Mouse (Mus musculus): ENCODE data around the gene Wdr95. TPM values are rescaled to one million over a fixed set of nuclear protein-coding genes. Genes with fewer than 3 reads are reported as not detected.

The Wdr95 gene
- polyA plus RNA-seq (2012; rRNA removed) = 0.68 and 1.5 TPM in 2 replicates

DNA sequence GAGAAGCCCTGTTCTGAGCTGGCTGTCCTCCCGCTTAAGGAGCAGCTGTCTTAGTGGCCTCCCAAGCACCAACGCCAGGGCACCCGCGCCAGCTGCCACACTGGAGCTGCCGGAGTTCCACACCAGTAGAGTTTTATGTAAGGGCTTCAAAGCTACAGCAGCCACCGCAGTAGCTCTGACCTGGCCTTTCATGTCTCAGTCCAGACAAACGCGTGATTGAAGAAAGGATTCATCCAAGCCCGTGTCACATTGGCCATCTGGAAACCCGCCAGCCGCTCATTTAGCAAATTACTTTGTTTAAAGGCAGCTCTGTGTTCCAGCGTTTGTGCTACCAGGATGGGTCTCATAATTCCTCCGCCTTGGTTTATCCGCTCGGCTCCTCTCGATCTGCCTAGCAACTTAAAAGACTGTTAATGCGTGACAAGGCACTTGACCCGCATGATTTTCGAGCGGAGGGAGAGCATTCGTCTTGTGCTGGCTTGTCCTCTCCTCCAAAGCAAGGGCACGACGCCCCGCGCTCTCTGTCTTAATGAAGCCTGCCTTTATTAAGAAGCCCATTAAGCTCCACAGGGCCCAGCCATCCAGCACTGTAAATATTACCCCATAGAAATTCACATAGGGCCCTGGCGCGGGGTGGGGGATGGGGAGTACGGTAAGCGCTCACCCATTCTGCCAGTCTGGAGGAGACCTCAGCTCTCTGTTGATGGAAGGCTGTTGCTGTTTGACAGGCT, at the start of gene Wdr95:
TSS of gene Wdr95 (plus strand) at position 681 of the 731 bp plus-strand sequence.
- DNase-seq (ENCODE audit: extremely low spot score in 1 of 2, low spot score in 1 of 2) = peak; percentile 46 to 64

DNA sequence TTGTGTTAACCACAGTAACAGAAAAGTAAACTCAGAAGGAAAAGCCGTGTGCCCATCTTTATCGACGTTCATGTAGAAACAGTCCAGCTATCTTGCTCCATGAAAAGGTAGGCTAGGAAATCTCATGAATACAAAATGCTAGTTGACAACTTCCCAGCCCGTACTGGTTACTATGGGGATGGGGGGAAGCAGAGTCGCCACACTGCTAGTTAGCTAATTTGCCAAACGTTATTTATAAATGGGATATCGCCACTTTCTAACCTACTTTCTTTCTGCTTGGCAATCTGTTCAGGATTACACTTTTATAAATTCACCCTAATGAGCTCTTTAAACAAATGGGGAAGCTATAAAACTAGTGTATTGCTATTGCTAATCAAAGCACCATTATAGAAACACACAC, 46.6 kb upstream of the Wdr95 start:
- DNase-seq (ENCODE audit: extremely low spot score in 1 of 2, low spot score in 1 of 2) = no peak

DNA sequence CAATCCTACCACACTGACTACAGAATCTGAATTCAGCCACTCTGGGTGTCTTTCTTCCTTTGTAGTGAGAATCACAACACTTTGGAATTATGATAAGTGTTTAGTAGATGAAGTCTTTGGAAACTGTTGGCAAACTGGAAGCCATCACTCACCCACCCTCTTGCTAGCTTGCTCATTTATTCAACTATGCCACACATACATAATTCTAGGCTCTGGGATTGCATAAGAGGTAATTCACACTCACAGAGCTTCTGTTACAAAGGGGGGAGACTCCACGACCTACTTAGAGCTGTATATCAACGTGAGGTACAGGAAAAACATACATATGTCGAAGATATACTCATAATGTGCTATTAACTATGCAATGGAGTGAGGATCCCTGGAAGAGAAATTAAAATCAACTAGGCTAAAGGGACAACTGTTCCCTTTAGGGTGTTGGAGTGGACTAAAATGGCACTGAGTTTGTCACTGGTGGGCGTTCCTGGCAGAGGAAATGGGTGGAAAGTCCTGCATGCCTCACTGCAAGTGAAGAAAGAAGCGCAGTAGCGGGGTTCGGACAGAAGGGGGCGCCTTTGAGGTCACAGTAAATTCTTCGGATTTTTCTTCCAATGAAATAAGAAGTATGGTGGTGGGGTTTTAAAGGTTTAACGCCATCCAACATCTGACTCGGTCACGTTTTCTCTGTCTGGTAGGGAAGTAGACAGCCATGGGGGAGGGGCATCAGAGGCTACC, 45.0 kb upstream of the Wdr95 start:
- DNase-seq (ENCODE audit: extremely low spot score in 1 of 2, low spot score in 1 of 2) = peak in 1 of 2 experiments; percentile 78

DNA sequence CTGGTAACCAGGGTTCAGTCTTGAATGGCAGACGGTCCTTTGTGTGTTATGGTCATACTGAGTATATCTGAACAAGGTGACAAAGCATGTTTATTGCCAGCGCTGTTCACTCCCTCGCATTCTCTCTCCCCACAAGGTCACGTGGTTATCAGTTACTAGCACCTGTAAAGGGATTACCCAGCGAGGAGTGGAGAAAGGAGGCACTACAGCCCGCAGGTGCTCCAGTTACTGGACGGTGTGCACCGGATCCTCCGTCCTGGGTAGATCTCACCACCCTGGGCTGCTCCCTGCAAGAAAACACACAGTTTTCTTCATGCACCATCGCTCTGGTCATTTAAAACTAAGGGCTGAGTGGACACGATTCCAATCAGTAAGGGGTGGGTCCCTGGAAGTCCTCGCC, 44.2 kb upstream of the Wdr95 start:
- no peak for DNase-seq (ENCODE audit: extremely low spot score in 1 of 2, low spot score in 1 of 2)

DNA sequence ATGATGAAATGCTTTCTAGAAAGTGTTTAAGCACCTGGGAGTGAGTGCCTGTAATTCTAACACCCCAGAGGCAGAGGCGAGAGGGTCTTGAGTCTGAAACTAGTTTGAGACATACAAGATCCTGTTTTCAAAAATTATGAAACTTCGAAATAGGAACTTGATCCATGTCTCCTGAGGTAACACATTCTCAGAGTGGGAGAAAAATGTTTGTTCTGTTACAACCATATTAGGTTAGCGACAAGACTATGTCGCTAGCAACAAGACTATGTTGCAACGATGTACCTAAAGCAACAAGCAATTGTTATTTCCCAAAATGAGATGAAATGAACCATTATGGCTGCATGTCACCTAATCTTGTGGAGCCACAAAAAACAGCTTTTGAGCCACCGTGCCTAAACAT, 43.0 kb upstream of the Wdr95 start:
- no peak for DNase-seq (ENCODE audit: extremely low spot score in 1 of 2, low spot score in 1 of 2)

DNA sequence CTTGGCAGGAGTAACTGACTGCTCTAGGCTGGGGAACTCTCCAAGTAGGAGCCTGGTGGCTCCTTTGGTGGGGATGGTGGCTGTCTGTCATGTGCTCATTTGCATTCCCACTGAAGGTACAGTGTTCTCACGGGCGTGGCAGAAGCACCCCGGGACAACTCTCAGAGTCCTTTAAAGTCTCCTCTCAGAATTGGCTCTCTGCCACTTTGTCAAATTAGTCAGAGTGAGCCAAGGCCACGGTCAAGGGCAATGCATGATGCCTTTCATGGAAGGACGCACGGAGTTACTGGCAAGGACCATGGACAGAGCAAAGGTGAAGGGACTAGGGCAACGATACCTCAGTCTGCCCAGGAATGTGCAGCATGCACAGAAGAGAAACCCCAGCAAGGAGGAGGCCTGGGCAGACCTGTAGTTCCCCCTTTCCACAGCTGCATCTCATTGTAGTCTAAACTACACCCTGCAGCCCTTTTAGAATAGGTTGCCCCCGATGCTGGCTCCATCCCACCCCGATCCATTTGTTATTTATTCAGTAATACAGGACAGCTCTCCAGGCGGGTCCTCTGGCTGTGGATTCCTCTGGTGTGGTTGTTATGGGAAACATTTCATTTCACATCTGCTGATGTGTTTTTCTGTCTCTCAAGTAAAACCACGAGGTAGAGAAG, 40.0 kb upstream of the Wdr95 start:
- no peak for DNase-seq (ENCODE audit: extremely low spot score in 1 of 2, low spot score in 1 of 2)

DNA sequence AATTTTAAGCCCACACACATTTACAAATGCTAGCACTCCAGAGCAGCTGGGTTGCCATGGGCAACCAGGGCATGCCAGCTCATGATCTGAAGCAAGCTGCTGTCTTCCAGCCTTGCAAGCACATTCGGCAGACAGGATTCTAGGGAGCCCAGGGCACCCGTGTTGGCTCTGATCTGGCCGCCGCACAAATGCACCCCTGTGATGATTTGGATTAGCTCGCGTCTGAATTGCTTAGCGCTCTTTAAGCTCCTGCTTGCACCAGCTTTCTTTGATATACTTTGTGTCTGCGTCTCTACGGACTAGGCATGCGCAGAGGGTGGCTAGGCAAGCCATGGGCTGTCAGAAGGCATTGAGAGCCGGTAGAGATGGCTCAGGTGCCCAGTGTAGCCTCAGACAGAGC, 39.3 kb upstream of the Wdr95 start:
- peak; percentile 77 to 80 for DNase-seq (ENCODE audit: extremely low spot score in 1 of 2, low spot score in 1 of 2)

DNA sequence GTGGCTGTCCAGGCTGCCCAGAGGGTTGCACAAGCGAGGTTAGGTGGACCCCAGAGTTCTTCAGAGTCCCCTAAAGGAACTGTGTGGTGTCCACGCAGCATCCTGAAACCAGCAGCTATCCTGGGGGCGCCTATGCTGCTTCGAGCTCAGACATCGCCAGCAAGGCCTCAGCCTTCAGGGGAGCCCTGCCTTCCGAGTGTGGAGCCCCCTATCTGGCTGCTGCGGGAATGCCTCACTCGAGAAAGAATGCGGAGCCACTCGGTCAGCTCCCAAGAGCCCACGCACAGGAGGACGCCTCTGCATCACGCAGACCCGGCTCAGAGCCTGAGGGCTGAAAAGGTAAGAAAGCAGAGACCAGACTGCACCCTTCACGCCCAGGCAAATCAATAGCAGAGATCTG, 38.2 kb upstream of the Wdr95 start:
- no peak for DNase-seq (ENCODE audit: extremely low spot score in 1 of 2, low spot score in 1 of 2)

DNA sequence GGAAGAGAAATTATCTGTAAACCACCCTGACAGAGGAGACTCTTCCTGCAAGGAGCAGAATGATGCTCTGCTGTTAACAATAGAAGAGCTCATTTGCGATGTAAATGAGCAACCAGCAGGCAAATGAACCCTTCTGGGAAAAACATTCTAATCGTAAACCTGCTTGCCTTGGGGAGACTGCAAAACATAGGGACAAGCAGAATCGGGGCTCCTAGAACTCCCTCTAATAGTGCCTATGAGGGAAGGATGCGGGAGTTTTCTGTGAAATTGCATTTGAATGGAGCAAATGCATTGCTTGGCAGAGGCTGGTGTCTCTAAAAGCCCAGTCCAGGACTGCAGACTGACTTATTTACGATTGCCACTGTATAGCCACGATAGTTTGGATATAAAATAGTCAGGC, 32.8 kb upstream of the Wdr95 start:
- DNase-seq (ENCODE audit: extremely low spot score in 1 of 2, low spot score in 1 of 2) = no peak

DNA sequence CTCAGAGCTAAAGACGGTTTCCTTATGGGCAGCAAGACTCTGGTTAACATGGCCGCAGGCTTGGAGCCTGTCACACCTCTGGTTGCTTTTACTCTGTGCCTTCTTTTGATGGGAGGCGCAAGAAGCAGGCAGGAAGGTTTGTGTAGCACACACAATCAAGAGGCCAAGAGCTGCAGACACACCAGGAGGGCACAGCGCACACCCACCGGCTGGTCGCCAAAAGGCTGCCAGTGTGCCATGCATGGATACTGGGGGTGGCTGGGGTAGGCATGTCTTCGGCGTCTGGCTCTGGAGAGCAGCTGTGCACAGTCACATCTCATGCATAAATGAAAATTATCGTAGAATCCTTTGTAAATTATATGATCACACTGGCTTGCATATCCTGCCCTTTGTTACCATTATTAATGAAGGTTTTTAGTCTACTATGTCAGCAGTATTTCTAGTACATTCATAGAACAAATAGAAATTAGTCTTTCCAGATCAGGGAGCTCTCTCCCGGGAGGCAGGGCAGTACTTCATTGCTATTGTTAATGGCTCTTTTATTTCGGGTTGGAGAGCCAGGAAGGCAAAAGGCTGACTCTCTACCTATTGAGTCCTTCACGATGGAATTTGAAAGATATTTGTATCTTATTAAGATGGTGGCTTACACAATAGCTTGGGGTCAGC, 31.9 kb upstream of the Wdr95 start:
- DNase-seq (ENCODE audit: extremely low spot score in 1 of 2, low spot score in 1 of 2) = no peak

DNA sequence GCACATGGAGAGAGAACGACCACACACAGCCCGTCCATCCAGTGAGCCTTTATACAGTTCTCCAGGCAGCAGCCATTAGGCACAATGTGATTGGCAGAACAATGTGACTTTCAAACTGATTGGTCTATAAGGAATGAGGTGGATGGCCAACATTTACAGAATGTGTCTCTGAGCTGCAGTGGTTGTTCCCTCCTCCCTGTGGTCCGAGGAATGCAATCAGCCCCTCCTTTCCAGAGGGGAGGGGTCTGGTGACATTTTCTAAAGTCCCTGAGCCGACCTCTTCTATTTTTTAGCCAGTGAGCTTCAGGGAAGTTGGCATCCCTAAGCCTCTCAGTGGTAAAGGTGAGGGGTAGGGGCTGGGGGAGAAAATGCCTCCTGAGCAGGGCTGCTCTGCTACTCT, 28.5 kb upstream of the Wdr95 start:
- no peak for DNase-seq (ENCODE audit: extremely low spot score in 1 of 2, low spot score in 1 of 2)

DNA sequence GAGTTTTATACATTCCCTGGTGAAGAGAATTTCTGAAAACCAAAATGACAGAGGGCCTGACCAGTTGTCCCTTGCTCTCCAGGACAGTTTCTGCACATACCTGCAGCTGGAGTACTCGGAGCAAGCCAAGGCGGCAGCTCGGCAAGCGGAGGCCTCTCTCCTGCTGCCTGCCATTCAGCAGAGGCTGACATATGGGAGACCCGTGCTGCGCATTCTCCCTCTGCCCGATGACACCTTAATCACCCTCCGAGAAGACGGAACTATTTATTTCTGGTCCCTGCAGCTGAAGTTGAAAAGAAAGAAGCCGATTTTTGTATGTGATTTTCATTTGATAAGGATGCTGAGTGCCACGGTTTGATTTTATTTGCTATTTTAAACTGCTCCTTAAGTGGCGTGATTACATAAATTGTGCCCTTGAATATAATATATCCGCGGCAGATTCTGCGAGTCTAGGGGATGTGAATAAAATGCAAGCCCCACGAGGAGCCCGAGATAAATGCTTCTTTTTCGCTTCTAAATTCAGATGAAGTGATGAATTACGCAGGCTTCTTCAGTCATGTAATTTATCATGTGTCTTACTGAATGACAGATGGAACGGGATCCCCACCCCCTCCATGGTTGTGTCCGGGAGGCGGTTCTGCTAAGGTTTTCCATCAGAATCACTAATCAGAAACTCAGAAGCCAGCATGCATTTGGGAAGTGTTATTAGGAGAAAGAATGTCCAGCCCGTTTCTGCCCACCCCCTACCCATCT, 24.9 kb upstream of the Wdr95 start:
- peak in 1 of 2 experiments; percentile 68 for DNase-seq (ENCODE audit: extremely low spot score in 1 of 2, low spot score in 1 of 2)

DNA sequence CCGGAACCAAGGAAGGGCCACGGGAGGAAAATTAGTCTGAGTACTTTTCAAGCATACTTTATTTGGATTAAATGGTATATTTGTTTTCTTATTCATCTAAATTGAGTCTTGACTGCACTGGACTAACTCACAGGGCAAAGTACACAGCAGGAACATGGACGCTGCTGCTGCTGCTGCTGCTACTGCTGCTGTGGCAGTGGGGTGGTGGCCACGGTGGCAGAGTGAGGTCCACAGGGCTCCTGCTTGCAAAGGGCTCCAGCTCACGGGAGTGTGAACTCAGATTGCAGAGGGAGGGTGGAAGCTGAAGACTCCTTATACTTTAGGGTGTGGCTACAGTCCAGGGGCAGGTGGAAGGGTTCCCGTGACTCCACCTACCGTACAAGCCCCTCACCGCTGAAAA, 23.5 kb upstream of the Wdr95 start:
- no peak for DNase-seq (ENCODE audit: extremely low spot score in 1 of 2, low spot score in 1 of 2)

DNA sequence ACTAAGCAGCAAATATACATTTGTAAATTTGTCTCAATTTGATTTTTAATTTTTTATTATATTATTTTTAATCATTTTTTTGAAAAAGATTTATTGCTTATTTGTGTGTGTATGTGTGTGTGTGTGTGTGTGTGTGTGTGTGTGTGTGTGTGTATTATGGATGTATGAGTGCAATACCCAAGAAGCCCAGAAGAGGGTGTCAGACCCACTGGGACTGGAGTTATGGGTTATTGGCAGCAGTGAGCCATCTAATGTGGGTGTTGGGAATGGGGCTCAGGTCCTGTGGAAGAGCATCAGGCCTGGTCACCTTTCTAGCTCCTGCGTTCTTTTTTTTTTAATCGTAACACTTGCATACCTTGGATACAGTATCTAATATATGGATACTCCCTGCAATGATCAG, 22.4 kb upstream of the Wdr95 start:
- DNase-seq (ENCODE audit: extremely low spot score in 1 of 2, low spot score in 1 of 2) = no peak

DNA sequence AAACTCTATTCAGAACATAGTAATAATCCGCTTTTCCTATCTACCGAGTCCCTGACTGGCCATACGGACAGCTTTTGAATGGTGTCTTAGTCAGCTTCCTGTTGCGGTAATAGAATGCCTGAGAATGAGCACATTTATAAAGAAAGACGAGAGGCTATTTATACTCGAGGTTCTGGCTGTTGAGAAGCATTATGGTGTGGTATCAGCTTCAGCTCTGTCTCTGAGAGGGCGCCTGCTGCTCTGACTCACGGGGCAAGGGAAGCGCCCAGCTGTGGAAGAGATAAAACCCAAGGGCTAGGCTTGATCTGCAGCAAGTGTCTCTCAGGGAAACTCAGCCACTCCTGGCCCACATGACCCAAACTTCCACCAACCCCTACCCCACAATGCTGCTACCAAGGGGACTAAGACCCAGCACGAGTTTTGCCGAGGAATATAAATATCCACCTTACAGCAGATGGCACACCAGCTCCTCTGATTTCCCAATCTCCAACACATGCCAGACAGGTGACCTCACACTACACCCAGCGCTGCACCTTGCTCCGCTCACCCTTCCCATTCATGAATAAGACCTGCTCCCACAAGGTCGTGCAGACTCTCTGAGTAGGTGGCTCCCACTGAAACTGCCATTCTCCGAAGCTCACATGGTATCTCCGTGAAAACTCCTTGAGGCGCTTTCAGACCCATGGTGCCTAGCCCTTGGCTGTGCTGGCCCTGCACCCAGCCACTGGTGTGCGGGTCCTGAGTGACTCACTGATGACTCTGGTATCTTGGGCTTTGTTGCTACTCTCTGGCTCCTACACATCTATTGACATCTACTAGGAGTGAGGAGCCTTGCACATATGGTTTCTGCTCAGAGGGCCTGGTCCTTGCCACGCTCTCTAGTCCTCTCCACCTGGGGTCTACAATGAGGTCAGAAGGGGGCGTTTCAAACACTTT, 20.1 kb upstream of the Wdr95 start:
- no peak for DNase-seq (ENCODE audit: extremely low spot score in 1 of 2, low spot score in 1 of 2)

DNA sequence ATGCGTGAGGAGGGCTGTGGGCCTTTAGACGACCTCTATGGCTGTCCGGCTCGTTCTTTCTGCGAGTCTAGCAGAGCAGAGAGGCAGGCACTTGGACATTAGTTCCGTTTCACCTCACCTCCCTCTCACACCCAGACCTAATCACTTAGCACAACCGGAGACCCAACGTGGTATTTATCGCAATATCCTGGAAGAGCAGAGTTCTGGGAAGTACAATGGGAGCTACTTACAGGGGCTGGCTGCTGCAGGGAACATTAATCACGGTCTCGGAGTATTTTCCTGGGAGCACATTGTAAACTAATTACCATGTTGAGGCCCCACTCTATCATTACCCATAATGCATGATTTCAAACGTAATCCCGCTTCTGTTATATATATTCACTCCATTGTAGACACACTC, 18.2 kb upstream of the Wdr95 start:
- no peak for DNase-seq (ENCODE audit: extremely low spot score in 1 of 2, low spot score in 1 of 2)

DNA sequence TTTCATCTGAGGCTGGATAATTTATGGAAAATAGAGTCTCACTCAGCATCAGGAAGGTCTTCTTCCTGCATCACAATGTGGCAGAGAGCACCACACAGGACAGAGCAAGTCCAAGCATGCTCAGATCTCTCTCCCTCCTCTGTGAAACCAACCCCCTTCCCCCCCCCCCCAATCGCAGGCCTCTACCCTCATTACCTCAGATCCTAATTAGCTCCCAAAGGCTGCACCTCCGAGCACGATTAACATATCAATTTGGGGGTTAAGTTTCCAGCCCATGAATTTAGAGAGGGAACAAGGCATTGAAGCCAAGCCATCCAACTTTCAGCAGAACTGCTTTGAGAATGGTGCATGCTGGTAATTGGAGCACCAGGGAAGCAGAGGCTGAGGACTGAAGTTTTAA, 15.8 kb upstream of the Wdr95 start:
- no peak for DNase-seq (ENCODE audit: extremely low spot score in 1 of 2, low spot score in 1 of 2)

DNA sequence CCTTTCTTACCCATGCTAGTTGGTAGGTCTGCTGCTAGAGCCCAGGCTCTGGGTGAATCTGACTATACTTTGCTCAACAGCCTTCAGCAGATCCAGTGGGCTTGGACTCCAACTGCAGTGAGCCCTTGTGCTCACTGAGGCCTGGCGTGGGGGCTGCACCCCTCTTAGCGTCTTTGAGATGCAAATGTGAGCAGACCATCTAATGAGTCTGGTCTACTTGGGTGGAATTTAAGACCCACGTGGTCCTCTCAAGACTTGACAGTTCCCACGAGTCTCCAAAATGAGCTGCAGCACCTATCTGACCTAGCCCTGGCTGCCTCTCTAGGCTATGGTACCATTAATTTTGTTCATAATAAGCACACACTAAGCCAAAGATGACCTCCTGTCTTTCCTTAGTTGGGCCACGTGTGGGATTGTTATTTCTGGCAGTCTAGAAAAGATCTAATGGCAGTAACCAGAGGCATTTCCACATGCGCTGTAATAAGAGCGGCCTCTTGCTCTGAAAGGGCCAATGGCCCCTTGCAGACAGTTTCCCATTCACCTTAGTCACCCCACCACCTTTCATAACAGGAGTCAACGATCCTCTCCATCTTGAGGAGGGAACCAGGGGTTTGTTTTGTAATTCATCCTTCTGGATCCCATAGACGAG, 14.9 kb upstream of the Wdr95 start:
- no peak for DNase-seq (ENCODE audit: extremely low spot score in 1 of 2, low spot score in 1 of 2)
